Mouse (Mus musculus): ENCODE measurements around the gene Fam84a. TPM values are rescaled to one million over a fixed set of nuclear protein-coding genes. Genes with fewer than 3 reads are reported as not detected.

The Fam84a gene
- total RNA-seq, 2 experiments from 2014 or later: 87.5 to 89.6 TPM

GRCm38 (mm10) chr12:14114730-14115129, 37.1 kb downstream of the Fam84a start:
- TF ChIP-seq CTCF (IDR thresholded peaks at IDR 0.05): no peak
- intact Hi-C loops (cut with DNase I): no loop called here
- no peak overlapping the region for H3K27ac ChIP-seq
- H3K4me3 ChIP-seq: no peak overlapping the region
- DNase-seq (ENCODE audit: extremely low spot score in 1 of 2, low spot score in 2 of 2): peak; percentile 8 to 12

GRCm38 (mm10) chr12:14096944-14097343, 54.9 kb downstream of the Fam84a start:
- TF ChIP-seq CTCF (IDR thresholded peaks at IDR 0.05): no peak
- no peak for DNase-seq (ENCODE audit: extremely low spot score in 1 of 2, low spot score in 2 of 2)
- Histone ChIP-seq H3K4me3 (no peak overlapping the region), H3K27ac (no peak overlapping the region)
- intact Hi-C loops (cut with DNase I): no loop called here

Data from left cerebral cortex, adult 2 months (tissue).